Mouse (Mus musculus): ENCODE measurements around the gene Nrip1. TPM values are rescaled to one million over a fixed set of nuclear protein-coding genes. Genes with fewer than 3 reads are reported as not detected.
A peak's percentile ranks its signal among the peaks of the same experiment; 100 is the strongest.

Nrip1 gene
- polyA plus RNA-seq, 1 experiment, result 21.2 TPM

DNA sequence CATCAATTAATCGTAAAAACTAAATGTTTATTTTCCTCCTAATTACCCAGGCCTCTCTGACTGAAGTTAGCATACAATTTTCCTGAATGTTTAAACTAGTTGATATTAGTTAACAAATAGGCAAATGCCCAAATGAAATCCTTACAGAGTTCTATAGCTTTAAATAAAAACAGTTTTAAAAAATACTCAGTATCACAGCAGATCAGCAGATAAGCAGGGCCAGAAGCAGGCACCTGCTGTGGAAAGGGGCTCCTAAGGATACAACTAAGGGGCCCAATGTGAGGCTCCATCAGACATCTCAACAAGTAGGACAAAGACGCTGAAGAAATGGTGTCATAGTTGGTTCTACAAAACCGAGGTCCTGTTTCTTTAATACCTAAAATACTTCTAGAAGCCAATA is 58.0 kb downstream of the Nrip1 start:
- DNase-seq (ENCODE audit: low read depth), result no peak

DNA sequence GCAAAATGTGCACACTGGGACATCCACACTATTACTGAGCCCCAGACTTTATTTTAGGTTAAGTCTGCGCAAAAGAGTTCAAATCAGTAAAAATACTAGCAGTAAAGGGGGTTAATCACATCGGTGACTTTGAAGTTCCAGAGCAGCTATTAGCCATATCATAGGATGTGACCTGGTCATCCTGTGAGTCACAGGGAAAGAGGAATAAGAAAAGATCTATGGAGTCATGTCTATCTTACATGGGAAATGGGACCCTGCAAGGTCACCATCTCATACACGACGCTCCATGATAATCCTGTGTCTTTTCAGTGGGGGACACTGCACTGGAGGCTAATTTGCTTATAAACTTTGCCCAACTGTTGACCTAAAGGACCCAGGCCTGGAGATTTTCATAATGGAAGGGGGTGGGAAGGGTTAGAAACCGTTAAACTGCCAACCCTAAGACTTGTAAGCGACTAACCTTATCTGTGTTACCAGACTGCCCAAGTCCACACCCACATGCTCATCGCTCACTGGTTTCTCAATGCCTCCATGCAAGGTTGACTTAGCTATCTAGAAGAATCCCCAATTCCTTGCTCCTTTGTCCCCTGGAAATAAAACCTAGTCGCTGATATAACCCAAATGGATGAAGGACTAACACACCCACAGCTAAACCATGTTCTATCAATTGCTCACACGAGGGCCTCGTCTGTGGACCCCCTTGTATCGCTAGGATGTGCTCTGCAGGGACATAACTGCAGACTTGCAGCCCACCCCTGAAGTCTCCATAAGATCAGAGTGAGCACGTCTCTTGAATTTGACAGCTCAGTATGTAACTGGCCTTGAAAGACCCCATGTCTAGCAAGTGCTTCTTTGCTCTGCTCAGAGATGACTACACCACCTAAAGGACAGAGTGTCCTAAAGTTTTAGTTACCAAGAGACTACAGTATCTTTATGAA is 59.3 kb downstream of the Nrip1 start:
- no peak for DNase-seq (ENCODE audit: low read depth)

DNA sequence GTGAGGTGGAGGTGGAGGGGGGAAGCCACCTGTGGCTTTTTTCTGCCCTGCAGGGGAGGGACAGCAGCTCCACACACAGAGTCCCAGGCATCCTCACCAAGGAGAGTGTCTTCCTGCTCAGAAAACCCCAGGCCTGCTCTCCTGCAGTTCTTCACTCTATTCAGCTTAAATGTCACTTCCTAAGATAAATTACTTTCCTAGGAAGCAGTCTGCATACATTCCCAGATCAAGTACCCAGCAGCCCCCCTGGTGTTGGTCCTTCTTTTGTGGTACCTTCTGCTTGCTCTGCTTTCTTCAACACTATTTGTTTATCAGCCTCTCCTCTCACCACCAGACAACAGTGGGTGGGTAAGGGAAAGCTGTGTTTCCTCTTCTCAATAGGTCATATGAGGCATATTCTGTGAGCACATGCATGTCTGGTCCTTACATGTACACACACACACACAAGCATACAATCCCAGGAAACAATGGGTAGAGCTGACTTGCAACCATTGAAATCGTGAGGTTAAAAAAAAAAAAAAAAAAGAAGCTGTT is 60.7 kb downstream of the Nrip1 start:
- no peak for DNase-seq (ENCODE audit: low read depth)

DNA sequence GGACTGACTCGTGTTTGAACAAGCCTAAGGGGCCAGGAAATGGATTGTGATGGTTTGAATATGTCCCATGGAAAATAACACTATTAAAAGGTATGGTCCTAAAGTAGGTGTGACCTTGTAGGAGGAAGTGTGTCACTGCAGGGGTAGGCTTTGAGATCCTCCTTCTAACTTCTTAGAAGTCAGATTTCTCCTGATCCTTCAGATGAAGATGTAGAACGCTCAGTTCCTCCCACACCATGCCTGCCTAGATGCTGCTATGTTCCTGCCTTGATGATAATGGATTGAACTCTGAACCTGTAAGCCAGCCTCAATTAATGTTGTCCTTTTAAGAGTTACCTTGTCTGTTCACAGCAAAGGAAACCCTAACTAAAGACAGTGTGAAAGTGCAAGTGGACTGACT is 62.8 kb downstream of the Nrip1 start:
- no peak for DNase-seq (ENCODE audit: low read depth)

DNA sequence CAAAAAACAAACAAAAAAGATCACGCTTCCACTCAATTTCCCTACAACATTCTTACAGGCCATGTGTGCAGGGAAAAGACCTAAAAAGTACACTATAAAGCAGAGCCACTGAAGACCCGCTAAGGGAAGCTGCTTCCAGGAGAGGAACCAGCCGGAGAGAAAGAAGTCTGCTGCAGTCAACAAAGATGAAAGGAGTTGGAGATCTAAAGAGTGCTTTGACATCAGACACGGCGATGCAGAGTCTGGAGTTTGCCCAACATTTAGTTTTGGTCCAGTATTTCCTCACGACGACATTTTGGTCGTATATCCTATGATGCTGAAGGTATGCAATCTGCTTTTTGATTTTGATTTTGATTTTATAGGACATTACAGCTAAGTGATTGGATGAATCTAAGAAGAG is 63.3 kb downstream of the Nrip1 start:
- DNase-seq (ENCODE audit: low read depth), result no peak

DNA sequence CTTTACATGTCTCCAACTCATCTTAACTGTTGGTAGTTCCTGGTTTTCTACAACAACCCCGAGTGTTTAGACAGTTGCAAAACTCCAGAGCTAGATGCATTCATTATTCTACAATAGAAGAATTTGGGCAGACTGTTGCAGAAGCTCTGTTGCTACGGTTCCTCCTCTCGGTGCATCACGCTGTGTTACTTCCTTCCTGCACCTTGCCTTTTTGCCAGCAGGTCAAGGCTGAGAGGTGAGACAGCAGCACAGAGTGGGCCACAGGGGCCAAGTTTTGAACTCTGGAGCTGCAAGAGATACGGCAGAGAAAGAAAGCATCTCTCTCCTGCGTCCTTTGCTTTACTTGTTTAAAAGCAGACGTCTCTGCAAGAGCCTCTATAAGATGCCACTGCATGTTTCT is 64.3 kb downstream of the Nrip1 start:
- no peak for DNase-seq (ENCODE audit: low read depth)

DNA sequence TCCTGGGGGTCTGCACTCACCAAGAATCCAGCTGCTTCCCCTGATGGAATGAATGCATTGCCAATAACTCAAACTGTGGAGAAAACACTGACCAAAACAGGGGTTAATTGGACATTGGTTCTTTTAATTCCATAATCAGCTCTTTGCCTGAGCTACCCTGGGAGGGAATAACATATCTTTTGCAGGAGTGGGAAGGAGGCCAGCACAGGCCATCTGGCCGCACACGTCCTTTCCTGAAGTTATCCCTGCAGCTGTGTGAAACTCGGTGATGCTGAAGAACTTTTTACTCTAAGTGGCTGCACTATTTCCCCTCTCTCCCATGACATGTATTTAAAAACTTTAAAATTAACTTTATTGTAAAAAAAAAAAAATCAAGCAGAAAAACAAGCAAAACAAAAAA is 66.6 kb downstream of the Nrip1 start:
- DNase-seq (ENCODE audit: low read depth), result no peak

DNA sequence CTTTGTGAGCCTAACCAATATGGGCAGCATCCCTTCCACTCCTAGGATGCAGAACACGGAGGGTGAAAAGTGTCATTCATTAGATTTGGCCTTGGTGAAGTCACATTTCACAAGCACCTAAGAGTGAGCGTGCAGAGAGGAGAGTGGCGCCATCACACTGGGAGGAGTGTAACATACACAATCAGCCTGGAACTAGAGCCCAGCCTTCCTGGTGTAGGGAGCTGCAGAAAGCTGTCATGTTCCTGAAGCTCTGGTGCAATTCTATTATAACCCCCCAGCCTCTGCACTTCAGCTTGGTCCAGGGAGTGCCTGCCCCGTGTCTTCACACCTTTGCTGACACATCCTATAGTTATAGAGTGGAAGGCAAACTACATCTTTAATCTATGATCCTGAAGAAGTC is 67.2 kb downstream of the Nrip1 start:
- no peak for DNase-seq (ENCODE audit: low read depth)

DNA sequence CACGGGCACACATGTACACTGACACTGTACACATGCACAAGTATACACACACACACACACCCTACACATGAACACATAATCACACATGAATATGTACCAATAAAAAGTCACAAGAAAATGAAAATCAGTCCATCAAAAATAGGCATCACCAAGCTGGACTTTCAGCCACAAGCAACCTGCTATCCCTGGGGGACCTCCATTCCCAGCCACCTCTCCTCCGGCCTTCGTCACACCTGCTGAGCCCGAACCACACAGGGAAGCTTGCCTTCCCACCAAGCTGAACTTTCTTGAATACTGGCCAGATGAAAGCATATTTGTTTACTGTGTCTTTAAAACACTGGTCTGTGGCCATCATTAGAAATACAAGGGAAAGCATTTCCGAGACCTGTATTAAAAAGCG is 70.2 kb downstream of the Nrip1 start:
- no peak for DNase-seq (ENCODE audit: low read depth)

DNA sequence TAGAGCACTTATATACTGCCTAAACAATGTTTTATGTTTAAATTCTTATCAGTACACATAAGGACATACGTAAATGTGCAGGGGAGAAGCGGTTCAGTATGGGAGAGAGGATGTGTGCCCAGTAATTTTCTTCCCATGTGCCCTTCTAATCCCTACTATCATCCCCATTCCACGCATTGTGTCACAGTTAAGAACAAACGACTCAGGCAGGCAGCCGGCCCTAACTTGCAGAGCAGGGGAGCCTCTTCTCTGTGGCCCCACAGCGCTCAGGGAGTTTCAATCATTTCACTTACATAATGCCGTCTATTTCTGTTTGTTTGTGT is 71.9 kb downstream of the Nrip1 start:
- peak; percentile 46 for DNase-seq (ENCODE audit: low read depth)

DNA sequence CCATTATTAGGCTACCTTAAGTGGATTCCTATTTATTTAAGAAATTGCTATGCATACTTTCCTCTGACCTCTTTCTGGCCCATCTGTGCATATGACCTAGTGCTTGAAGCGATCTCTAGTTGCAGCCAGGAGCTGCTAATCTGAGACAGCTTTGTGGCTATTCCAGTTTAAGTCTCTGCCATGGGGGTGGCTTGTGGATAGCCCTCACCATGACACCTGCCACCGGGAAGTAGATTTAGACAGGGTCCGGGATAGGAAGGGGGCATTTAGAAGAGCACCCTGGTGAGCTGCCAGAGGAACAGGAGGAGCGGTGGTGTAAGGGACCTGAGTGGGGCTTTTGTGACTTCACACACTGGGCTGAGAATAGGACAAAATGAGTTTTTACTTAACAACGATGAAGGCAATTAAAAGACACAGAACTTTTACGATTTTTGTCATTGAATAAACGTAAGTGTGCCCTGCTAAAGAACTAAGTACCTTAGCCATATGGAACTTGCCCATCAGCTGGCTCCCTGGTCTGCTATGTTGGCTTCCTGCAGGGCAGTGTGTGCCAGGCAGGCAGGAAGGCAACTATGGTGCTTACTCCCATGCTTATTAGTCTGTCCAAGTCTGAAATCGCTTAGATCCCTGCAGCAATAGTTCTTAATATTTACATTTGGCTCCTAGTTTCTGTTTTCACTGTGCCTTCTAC is 72.4 kb downstream of the Nrip1 start:
- peak; percentile 45 for DNase-seq (ENCODE audit: low read depth)

DNA sequence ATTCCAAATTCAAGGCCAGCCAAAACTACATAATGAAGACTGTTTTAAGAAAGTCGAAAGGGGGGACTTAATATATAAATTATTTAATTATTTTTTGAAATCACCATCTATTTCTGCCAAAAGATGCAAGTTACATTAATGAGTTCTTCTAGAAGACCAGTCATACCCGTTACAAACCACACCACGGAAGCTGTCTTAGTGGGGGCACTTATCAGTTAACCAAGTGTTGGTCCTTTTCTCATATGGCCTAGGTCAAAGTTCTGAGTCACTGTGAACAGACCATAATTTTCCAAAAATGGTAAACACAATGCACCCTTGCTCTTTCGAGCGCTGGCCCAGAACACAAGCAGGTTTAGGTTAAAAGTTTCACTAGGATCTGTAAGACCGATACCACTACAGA is 73.2 kb downstream of the Nrip1 start:
- DNase-seq (ENCODE audit: low read depth), result no peak

DNA sequence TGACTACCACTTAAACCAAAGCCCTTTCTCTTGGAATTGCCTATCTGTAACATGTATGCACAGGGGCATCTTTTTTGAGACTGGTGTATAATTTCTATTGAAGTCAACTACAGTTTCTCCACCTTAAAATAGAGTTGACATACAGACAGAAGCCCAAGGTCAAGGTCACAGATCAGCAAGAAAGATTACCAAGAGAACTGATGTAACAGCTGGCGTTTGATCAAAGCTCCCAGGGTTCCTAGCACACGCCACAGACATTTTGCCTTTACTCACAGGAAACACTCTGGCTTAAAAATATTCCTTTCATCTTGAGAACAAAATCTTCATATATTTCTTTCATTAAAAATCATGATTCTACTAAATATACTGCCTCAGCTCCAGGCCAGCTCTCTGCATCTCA is 74.1 kb downstream of the Nrip1 start:
- no peak for DNase-seq (ENCODE audit: low read depth)

DNA sequence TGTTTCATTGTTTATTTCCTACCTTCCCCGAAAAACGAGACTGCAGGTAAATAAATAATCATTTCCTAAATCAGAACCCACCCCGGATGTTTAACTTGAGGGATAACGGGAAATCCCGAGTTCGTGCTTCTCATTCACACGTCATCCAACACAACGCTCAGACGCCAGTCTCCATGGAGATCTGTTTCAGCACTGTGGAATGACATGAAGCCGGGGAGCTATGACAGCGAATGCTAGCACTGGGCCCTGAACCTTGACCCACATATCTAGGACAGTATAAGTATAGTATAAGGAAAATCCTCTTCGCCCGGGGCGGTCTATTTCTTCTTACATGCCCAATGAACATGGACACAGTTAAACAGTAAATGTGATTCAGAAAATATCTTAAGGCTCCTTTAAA is 78.3 kb downstream of the Nrip1 start:
- DNase-seq (ENCODE audit: low read depth), result no peak

DNA sequence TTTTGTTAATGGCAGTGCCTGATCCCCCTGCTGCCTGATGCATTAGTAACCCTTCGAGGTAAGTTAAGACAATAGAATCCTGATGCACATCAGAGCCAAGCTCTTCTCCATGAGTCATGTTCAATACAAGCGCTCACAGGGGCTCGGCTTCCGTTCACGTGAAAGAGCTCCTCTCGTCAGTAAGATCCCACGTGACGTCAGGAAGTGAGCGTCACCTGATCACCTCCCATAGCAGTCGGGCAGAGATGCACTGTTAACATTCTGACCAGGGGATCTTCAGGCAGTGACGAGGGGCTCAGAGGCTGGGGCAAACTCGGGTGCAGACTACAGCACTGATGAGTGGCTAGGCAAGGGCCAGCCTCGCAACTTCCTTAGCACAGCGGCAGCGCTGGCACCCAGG is 79.1 kb downstream of the Nrip1 start:
- DNase-seq (ENCODE audit: low read depth), result no peak

DNA sequence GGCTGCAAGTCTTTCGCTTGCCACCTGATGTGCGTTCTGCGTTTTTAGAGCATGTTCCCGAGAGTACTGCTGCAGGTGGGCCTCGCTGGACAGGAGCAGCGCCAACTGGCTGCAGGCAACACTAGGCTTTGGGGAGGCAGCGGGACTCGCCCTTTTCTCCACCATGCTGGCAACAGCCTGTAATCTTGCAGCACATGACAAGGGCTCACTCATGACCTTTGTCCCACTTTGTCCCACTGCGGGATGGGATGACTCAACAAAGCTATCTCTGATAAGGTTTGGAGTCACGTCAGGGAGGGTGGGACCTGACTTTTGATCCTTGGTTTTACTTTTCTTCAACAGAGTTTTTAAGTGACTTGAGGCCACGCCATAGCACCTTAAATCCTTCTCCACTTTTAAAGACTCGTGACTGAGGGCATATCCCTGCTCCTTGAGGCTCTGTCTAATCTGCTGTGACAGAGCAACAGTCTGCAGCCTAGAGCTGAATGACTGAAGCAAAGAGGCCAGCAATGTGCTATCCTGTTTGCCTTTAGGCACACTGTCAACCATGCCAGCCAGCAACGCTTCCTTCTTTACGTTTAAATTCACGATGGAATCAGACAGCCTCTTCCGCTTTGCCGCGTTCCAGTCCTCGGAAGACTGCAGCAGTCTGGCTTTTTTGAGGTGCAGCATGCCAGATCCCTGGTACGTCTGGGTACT is 79.7 kb downstream of the Nrip1 start:
- DNase-seq (ENCODE audit: low read depth), result no peak

DNA sequence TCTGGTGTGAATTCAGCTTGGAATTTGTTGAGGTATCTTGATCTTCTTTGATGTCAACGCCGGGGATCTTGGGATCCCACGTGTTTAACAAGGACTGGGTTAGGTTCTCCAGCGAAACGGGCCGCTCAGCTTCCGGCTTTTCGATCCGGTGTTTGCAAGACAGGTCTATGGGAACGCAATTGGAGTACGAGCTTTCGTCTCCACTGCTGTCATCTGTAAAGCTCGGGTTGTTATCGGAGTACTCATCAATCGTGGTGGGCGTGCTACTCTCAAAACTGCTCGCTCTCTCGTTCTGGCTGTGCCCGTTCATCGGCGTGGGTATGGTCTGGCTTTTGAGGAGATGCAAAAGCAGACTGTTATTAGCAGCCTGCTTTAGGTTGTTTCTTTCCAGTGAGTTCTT is 80.5 kb downstream of the Nrip1 start:
- DNase-seq (ENCODE audit: low read depth), result no peak

DNA sequence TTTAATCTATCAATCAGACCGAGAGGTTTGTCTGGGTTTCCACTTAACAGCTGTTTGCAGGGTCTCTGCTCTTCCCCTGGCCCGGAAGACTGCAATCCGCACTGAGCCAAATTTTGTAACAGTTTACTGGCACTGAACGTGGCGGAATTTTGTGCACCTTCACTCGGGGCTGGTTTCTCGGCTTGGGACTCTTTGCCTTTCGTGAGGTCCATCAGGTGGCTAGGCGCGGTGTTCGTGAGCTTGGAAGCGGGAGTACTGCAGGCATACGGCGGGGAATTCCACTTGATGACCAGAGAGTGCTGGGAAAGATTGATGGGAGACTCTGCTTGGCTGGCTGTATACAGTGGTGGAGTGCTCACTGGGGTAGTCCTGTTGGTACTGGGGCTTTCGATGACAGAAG is 81.0 kb downstream of the Nrip1 start:
- DNase-seq (ENCODE audit: low read depth), result no peak

DNA sequence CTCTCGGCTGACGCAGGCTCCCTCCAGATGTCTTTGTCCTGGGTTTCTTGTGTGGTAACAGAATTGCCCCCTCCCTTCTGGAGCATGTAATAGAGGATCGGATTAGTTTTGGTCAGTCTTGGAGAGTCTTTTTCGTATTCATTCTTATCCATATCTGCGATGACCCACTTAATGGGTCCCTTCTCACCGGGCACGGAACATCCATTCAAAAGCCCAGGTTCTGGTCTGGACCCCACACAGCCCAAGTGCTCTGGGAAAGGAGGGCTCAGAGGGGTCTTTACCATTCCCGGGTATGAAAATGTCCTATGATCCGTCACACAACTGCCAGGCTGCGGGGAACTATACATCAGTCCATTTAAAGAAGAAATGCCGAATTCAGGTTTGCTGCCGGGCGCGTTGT is 82.3 kb downstream of the Nrip1 start:
- DNase-seq (ENCODE audit: low read depth), result no peak

DNA sequence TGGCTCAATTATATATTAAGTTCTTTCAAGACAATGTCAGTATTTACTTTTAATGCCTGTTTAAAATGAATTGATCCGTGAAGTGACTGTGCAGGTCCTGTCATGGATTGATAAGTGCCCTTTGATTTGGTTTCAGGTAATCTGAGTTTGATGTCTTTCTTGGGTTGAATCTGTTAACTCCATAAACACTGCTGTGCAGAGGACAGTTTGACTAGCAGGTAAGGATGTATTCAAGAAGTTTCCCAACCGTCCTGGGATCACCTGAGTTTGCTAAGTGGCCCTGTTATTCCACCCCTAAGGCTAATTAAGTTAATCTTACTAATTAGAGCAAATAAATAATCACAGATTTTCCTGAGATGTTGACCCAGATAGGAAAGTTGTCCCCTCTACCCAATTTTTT is 84.1 kb downstream of the Nrip1 start:
- DNase-seq (ENCODE audit: low read depth), result no peak

DNA sequence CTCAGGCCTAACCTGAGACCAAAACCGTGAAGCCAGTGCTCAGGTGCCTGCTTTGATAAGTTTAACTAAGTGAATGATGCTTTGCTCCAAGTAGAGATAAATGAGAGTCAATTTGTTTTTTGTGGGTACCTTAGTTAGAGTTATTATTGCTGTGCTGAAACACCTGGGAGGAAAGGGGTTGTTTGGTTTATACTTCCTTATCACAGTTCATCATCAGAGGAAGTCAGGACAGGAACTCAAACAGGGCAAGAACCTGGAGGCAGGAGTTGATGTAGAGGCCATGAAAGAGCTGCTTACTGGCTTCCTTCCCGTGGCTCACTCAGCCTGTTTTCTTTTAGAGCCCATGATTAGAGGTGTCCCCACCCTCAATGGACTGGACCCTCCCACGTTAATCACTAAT is 89.8 kb downstream of the Nrip1 start:
- DNase-seq (ENCODE audit: low read depth), result no peak

DNA sequence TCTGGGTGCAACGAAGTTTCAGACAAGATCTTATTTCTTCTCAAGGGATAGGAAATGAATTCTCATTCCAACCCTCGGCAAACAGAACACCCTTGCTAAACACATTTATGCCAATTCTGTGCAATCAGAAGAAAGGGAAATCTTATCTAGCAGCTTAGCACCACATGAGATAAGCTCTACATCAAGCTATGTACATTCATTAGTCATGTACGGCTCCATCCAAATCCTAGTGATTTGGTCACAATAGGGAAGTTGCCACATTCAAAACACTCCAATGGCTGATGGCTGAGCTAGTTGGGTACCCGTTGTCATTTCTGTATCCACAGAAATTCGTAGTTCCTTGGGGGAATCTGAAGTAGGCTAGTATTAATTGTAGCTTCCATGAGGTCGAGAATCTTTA is 91.8 kb downstream of the Nrip1 start:
- no peak for DNase-seq (ENCODE audit: low read depth)

DNA sequence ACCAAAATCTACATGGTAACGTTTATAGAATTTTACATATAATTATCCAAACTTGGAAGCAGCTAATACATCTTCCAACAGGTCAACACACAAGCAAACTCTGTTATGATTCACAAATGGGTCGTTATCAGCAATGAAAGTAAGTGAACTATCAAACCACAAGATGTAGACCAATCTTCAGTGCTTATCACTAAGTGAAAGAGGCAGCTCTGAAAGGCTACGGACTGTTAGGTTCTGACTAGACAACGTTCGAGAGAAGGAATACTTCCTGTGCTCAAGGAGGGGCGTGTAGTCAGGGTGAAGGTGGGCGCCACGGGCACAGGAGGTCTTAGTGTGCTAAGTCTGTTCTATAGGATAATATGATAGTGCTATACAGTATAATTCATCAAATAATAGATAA is 93.3 kb downstream of the Nrip1 start:
- DNase-seq (ENCODE audit: low read depth), result no peak

All from gonadal fat pad, adult 2 months (tissue).